Mouse (Mus musculus): Measurements from ENCODE around the gene Msrb3.
A peak's percentile ranks its signal among the peaks of the same experiment; 100 is the strongest.

Gene Msrb3

GRCm38 (mm10) chr10:120811796-120812443 is 87.0 kb downstream of the Msrb3 start:
- 0 out of 2 replicates have a peak, but pooled peaks have one; percentile 26 for TF ChIP-seq GATA4 (IDR thresholded peaks at IDR 0.05; ENCODE audit: insufficient replicate concordance, low read length)

GRCm38 (mm10) chr10:120810832-120811571 is 87.9 kb downstream of the Msrb3 start:
- TF ChIP-seq GATA4 (IDR thresholded peaks at IDR 0.05; ENCODE audit: insufficient replicate concordance, low read length) = peak; percentile 70; the same call in 1 of the 2 replicates

- TF ChIP-seq GATA4 (IDR thresholded peaks at IDR 0.05; ENCODE audit: insufficient replicate concordance, low read length) = no peak
Observed at GRCm38 (mm10) chr10:120810053-120810696, 88.7 kb downstream of the Msrb3 start.

- no peak for TF ChIP-seq GATA4 (IDR thresholded peaks at IDR 0.05; ENCODE audit: insufficient replicate concordance, low read length)
Observed at GRCm38 (mm10) chr10:120808167-120808566, 90.7 kb downstream of the Msrb3 start.

- TF ChIP-seq GATA4 (IDR thresholded peaks at IDR 0.05; ENCODE audit: insufficient replicate concordance, low read length) = no peak
Observed at GRCm38 (mm10) chr10:120801127-120801526, 97.8 kb downstream of the Msrb3 start.

GRCm38 (mm10) chr10:120799479-120799878 is 99.4 kb downstream of the Msrb3 start:
- TF ChIP-seq GATA4 (IDR thresholded peaks at IDR 0.05; ENCODE audit: insufficient replicate concordance, low read length) = no peak

- TF ChIP-seq GATA4 (IDR thresholded peaks at IDR 0.05; ENCODE audit: insufficient replicate concordance, low read length) = no peak
Observed at GRCm38 (mm10) chr10:120796749-120797148, 102.2 kb downstream of the Msrb3 start.

GRCm38 (mm10) chr10:120794391-120794817 is 104.5 kb downstream of the Msrb3 start:
- no peak for TF ChIP-seq GATA4 (IDR thresholded peaks at IDR 0.05; ENCODE audit: insufficient replicate concordance, low read length)

GRCm38 (mm10) chr10:120792191-120792765 is 106.6 kb downstream of the Msrb3 start:
- TF ChIP-seq GATA4 (IDR thresholded peaks at IDR 0.05; ENCODE audit: insufficient replicate concordance, low read length) = no peak

GRCm38 (mm10) chr10:120791438-120791837 is 107.5 kb downstream of the Msrb3 start:
- no peak for TF ChIP-seq GATA4 (IDR thresholded peaks at IDR 0.05; ENCODE audit: insufficient replicate concordance, low read length)

GRCm38 (mm10) chr10:120787202-120787601 is 111.7 kb downstream of the Msrb3 start:
- TF ChIP-seq GATA4 (IDR thresholded peaks at IDR 0.05; ENCODE audit: insufficient replicate concordance, low read length) = no peak

- no peak for TF ChIP-seq GATA4 (IDR thresholded peaks at IDR 0.05; ENCODE audit: insufficient replicate concordance, low read length)
Observed at GRCm38 (mm10) chr10:120784516-120784915, 114.4 kb downstream of the Msrb3 start.

- no peak for TF ChIP-seq GATA4 (IDR thresholded peaks at IDR 0.05; ENCODE audit: insufficient replicate concordance, low read length)
Observed at GRCm38 (mm10) chr10:120783393-120783792, 115.5 kb downstream of the Msrb3 start.

GRCm38 (mm10) chr10:120777499-120777898 is 121.4 kb downstream of the Msrb3 start:
- TF ChIP-seq GATA4 (IDR thresholded peaks at IDR 0.05; ENCODE audit: insufficient replicate concordance, low read length) = no peak

- TF ChIP-seq GATA4 (IDR thresholded peaks at IDR 0.05; ENCODE audit: insufficient replicate concordance, low read length) = peak; percentile 89; the same call in 1 of the 2 replicates
Observed at GRCm38 (mm10) chr10:120775361-120775760, 123.5 kb downstream of the Msrb3 start.
